Mouse (Mus musculus) heart, embryonic 10.5 days (tissue): ENCODE results near the gene Mapk8. TPM values are rescaled to one million over a fixed set of nuclear protein-coding genes. Genes with fewer than 3 reads are reported as not detected.

Experiments used
- DNase-seq: peaks from one replicate; pipeline ENCODE4 v3.0.0-alpha.2; 2017; ENCODE audit warnings: low spot score
- H3K27ac ChIP-seq: fragments of 300-500 bp; sonication (generic); 2 replicates; pipeline ENCODE4 v1.5.1; 2016; ENCODE audit warnings: mild to moderate bottlenecking
- H3K27me3 ChIP-seq: fragments of 300-500 bp; sonication (generic); 2 replicates; pipeline ENCODE4 v1.6.1; 2016; ENCODE audit warnings: mild to moderate bottlenecking; ENCODE audit not compliant: poor library complexity, insufficient read depth, severe bottlenecking
- H3K36me3 ChIP-seq: fragments of 300-500 bp; sonication (generic); 2 replicates; pipeline ENCODE4 v1.6.1; 2016; ENCODE audit warnings: mild to moderate bottlenecking, moderate library complexity
- H3K4me1 ChIP-seq: fragments of 300-500 bp; sonication (generic); 2 replicates; pipeline ENCODE4 v1.6.1; 2016; ENCODE audit warnings: mild to moderate bottlenecking
- H3K4me3 ChIP-seq: fragments of 300-500 bp; sonication (generic); 2 replicates; pipeline ENCODE4 v1.5.1; 2016; ENCODE audit warnings: mild to moderate bottlenecking, moderate library complexity
- H3K9me3 ChIP-seq: fragments of 300-500 bp; sonication (generic); 2 replicates; pipeline ENCODE4 v1.6.1; 2016; ENCODE audit warnings: mild to moderate bottlenecking, moderate library complexity
- WGBS: fragments of 180-500 bp; shearing (Covaris S2); methylation state at CpG from one replicate; pipeline ENCODE4 v1.1.7; 2016; 5-methylcytosine and 5-hydroxymethylcytosine counted together
- polyA plus RNA-seq: library from polyadenylated mRNA; unstranded; fragments of >200 nt; fragmentation: Nextera tagmentation; extraction: Ambion mirVana; gene quantifications from 2 replicates; pipeline ENCODE4 v1.2.1, GENCODE M21; 2016

Mapk8 gene
- polyA plus RNA-seq, 1 experiment from 2014 or later: 19.0 TPM

DNA sequence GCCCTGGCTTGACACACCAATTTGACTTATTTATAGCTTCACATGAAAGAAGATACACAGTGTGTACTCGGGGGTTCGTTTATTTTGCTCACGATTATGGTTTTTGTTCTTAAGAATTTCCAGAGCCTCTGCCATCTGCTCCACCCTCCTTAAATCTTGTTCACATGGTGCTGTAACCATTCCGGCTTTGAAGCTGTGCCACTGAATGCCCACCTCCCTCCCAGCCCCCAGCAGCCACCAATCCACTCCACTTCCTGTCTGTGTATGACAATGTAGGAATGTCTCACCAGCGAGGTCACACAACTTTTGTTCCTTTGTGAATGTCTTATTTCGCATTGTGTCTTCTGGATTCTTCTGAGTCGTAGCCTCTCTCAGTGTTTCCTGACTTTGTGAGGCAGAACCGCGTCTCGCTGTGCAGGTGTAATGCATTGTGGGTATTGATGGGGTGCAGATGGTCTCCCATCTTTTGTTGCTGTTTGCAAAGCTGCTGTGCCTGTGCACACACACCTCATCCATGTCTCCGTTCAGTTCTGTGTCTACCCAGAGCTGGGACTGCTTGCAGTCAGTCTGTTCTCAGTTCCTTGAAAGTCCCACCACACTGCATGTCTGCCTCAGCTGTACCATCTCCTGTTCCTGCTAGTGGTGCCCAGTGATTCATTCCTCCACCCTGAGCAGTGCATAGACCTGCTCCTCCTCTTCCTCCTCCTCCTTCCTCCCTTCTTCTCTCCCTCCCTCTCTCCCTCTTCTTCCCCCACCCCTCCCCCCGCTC lies 89.2 kb downstream of the Mapk8 start:
- no peak for DNase-seq
- no peaks in the 10 kb centered on the region for H3K9me3 ChIP-seq
- H3K36me3 ChIP-seq: no peaks in the 10 kb centered on the region
- H3K27me3 ChIP-seq: peaks cover 52% of the 10 kb centered on the region
- 77% methylated on average over 12 of the region's 12 CpGs for WGBS
- no peak overlapping the region for H3K4me3 ChIP-seq
- H3K27ac ChIP-seq: no peak overlapping the region
- peaks cover 41% of the 10 kb centered on the region for H3K4me1 ChIP-seq

DNA sequence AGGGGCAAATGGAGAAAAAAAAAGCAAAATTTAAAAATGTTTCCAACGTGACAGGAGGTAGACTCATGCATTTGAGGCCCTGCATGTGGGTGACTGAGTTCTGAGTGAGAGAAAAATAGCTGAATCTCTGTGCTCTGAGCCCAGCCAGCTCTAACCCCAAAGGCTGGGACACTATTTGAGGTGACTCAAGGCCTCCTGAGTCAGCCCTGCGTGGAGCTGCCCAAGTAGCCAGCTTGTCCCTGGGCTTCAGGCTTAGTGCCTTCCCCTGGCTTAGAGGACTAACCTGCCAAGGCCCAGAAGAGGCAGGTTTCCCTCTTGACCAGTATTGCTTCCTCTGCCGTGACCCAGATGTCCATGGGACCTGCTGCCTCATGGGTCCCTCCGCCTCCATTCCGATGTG lies 91.7 kb downstream of the Mapk8 start:
- no peak overlapping the region for H3K4me3 ChIP-seq
- no peaks in the 10 kb centered on the region for H3K36me3 ChIP-seq
- WGBS: 86% methylated on average over 5 of the region's 5 CpGs
- peaks cover 59% of the 10 kb centered on the region for H3K27me3 ChIP-seq
- H3K4me1 ChIP-seq: peaks cover 35% of the 10 kb centered on the region
- no peak for DNase-seq
- no peak overlapping the region for H3K27ac ChIP-seq
- no peaks in the 10 kb centered on the region for H3K9me3 ChIP-seq

- 36% methylated on average over 6 of the region's 6 CpGs for WGBS
- no peaks in the 10 kb centered on the region for H3K9me3 ChIP-seq
- H3K4me1 ChIP-seq: peaks cover 42% of the 10 kb centered on the region
- H3K27me3 ChIP-seq: peaks cover 60% of the 10 kb centered on the region
- DNase-seq: no peak
- H3K36me3 ChIP-seq: no peaks in the 10 kb centered on the region
- 0 out of 2 replicates have a peak overlapping the region, but pooled peaks have one; percentile 9 for H3K27ac ChIP-seq
- no peak overlapping the region for H3K4me3 ChIP-seq
Measured at GRCm38 (mm10) chr14:33352890-33353289, 94.1 kb downstream of the Mapk8 start.

GRCm38 (mm10) chr14:33351984-33352722 lies 94.8 kb downstream of the Mapk8 start:
- no peak for DNase-seq
- WGBS: 68% methylated on average over 6 of the region's 6 CpGs
- H3K27ac ChIP-seq: no peak overlapping the region
- H3K9me3 ChIP-seq: no peaks in the 10 kb centered on the region
- H3K4me3 ChIP-seq: no peak overlapping the region
- H3K27me3 ChIP-seq: peaks cover 67% of the 10 kb centered on the region
- no peaks in the 10 kb centered on the region for H3K36me3 ChIP-seq
- peaks cover 42% of the 10 kb centered on the region for H3K4me1 ChIP-seq

- WGBS: under 1% methylated on average over 42 of the region's 42 CpGs
- peak overlapping the region; percentile 67 for H3K27ac ChIP-seq
- peaks cover 44% of the 10 kb centered on the region for H3K4me1 ChIP-seq
- peak overlapping the region; percentile 61 for H3K4me3 ChIP-seq
- H3K9me3 ChIP-seq: no peaks in the 10 kb centered on the region
- peaks cover 67% of the 10 kb centered on the region for H3K27me3 ChIP-seq
- DNase-seq: no peak
- H3K36me3 ChIP-seq: no peaks in the 10 kb centered on the region
Measured at GRCm38 (mm10) chr14:33351019-33351418, 95.9 kb downstream of the Mapk8 start.

- Histone ChIP-seq H3K27ac (no peak overlapping the region), H3K27me3 (peaks cover 77% of the 10 kb centered on the region), H3K4me1 (peaks cover 27% of the 10 kb centered on the region), H3K4me3 (no peak overlapping the region), H3K36me3 (no peaks in the 10 kb centered on the region), H3K9me3 (no peaks in the 10 kb centered on the region)
- DNase-seq: no peak
- WGBS: 62% methylated on average over 1 of the region's 1 CpGs
Measured at GRCm38 (mm10) chr14:33348146-33348545, 98.8 kb downstream of the Mapk8 start.

- Histone ChIP-seq H3K36me3 (no peaks in the 10 kb centered on the region), H3K4me1 (peaks cover 23% of the 10 kb centered on the region), H3K4me3 (no peak overlapping the region), H3K27me3 (peaks cover 73% of the 10 kb centered on the region), H3K27ac (no peak overlapping the region), H3K9me3 (no peaks in the 10 kb centered on the region)
- 60% methylated on average over 4 of the region's 4 CpGs for WGBS
- no peak for DNase-seq
Measured at GRCm38 (mm10) chr14:33347738-33348137, 99.2 kb downstream of the Mapk8 start.

DNA sequence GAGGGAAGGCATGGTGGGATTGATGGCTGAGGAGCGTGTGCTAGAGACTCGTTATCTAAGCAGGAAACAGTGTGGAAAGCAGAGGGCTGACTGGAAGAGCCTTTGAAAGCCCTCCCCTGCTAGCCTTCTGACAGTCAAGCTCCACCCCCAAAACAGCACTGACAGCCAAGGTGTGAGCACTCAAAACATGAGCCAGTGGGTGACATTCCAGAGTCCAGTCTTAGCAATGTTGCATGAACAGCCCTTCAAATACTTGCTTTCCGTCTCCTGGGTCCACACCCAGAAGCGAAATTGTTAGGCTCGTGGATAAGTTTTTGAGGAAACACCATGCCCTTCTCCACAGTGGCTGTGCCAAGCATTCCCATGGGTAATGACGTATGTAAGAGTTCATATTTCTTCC lies 100.4 kb downstream of the Mapk8 start:
- no peak for DNase-seq
- Histone ChIP-seq H3K4me3 (no peak overlapping the region), H3K36me3 (no peaks in the 10 kb centered on the region), H3K27ac (no peak overlapping the region), H3K9me3 (no peaks in the 10 kb centered on the region), H3K4me1 (peaks cover 18% of the 10 kb centered on the region), H3K27me3 (peaks cover 61% of the 10 kb centered on the region)
- 61% methylated on average over 6 of the region's 6 CpGs for WGBS

- Histone ChIP-seq H3K9me3 (no peaks in the 10 kb centered on the region), H3K27ac (no peak overlapping the region), H3K4me3 (no peak overlapping the region), H3K4me1 (peaks cover 12% of the 10 kb centered on the region; the same call in 1 of the 2 replicates), H3K27me3 (peaks cover 28% of the 10 kb centered on the region; the same call in 1 of the 2 replicates), H3K36me3 (no peaks in the 10 kb centered on the region)
- 85% methylated on average over 14 of the region's 14 CpGs for WGBS
- no peak for DNase-seq
Measured at GRCm38 (mm10) chr14:33343131-33343725, 103.7 kb downstream of the Mapk8 start.

DNA sequence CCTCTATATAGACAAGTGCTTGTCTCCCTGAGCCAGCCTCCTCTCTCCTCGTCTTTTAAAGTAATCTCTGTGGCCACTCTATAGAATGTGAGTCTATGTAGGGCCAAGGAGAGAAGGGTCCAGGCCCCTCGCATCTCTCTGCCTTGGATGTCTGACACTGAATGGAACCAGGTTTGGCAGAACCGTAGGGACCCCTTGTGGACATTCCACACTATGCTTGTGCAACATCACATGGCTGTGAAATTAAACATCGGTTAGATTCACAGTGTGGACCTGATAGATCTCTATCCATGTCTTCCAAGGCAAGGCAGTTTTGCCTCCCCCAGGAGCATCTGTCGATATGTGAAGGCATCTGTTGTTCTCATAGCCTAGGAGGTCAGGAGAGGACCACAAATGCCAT lies 108.3 kb downstream of the Mapk8 start:
- no peak for DNase-seq
- 66% methylated on average over 5 of the region's 5 CpGs for WGBS
- H3K9me3 ChIP-seq: no peaks in the 10 kb centered on the region

DNA sequence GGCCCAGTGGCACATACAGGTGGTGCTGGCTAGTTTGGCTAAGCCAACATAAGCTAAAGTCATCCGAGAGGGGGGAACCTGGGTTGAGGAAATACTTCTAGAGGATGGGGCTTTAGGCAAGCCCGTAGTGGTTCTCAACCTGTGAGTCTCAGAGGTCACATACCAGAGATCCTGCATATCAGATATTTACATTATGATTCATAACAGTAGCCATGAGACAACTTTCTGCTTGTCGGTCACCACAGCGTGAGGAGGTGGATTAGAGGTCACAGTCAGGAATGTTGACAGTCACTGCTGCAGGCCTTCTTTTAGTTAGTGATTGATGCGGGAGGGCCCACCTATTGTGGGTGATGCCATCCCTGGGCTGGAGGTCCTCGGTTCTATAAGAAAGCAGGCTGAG lies 111.2 kb downstream of the Mapk8 start:
- DNase-seq: no peak
- 58% methylated on average over 6 of the region's 6 CpGs for WGBS
- Histone ChIP-seq H3K27me3 (peaks cover 9% of the 10 kb centered on the region), H3K4me1 (peaks cover 31% of the 10 kb centered on the region), H3K27ac (no peak overlapping the region), H3K9me3 (no peaks in the 10 kb centered on the region), H3K4me3 (no peak overlapping the region), H3K36me3 (no peaks in the 10 kb centered on the region)

More for the DNA sequence above, 108.3 kb downstream of the Mapk8 start:
- H3K4me3 ChIP-seq: no peak overlapping the region
- H3K36me3 ChIP-seq: no peaks in the 10 kb centered on the region
- peaks cover 4% of the 10 kb centered on the region for H3K27me3 ChIP-seq
- peaks cover 27% of the 10 kb centered on the region for H3K4me1 ChIP-seq
- no peak overlapping the region for H3K27ac ChIP-seq

GRCm38 (mm10) chr14:33334402-33334801 lies 112.6 kb downstream of the Mapk8 start:
- no peaks in the 10 kb centered on the region for H3K36me3 ChIP-seq
- H3K9me3 ChIP-seq: no peaks in the 10 kb centered on the region
- WGBS: 75% methylated on average over 4 of the region's 4 CpGs
- no peak overlapping the region for H3K4me3 ChIP-seq
- no peak for DNase-seq
- peaks cover 27% of the 10 kb centered on the region for H3K4me1 ChIP-seq
- H3K27ac ChIP-seq: no peak overlapping the region
- H3K27me3 ChIP-seq: peaks cover 9% of the 10 kb centered on the region

GRCm38 (mm10) chr14:33333833-33334232 lies 113.1 kb downstream of the Mapk8 start:
- Histone ChIP-seq H3K36me3 (no peaks in the 10 kb centered on the region), H3K9me3 (no peaks in the 10 kb centered on the region), H3K4me3 (no peak overlapping the region), H3K27me3 (peaks cover 9% of the 10 kb centered on the region), H3K4me1 (peaks cover 33% of the 10 kb centered on the region), H3K27ac (no peak overlapping the region)
- WGBS: 80% methylated on average over 4 of the region's 4 CpGs
- no peak for DNase-seq
